Mouse (Mus musculus) forebrain, embryonic 10.5 days (tissue): Measurements from ENCODE around the gene U2af2. TPM values are rescaled to one million over a fixed set of nuclear protein-coding genes. Genes with fewer than 3 reads are reported as not detected.

Experiments used
- DNase-seq: peaks from one replicate; pipeline ENCODE4 v3.0.0-alpha.2; 2017; ENCODE audit warnings: low spot score; ENCODE audit errors: extremely low spot score
- H3K27ac ChIP-seq: fragments of 300-500 bp; sonication (generic); 2 replicates; pipeline ENCODE4 v1.5.1; 2016; ENCODE audit warnings: mild to moderate bottlenecking
- H3K27me3 ChIP-seq: fragments of 300-500 bp; sonication (generic); 2 replicates; pipeline ENCODE4 v1.6.1; 2016; ENCODE audit warnings: mild to moderate bottlenecking; ENCODE audit not compliant: poor library complexity, severe bottlenecking
- H3K36me3 ChIP-seq: fragments of 300-500 bp; sonication (generic); replicated peaks from 2 replicates; pipeline ENCODE4 v1.6.1; 2016; ENCODE audit warnings: mild to moderate bottlenecking, moderate library complexity
- H3K4me1 ChIP-seq: fragments of 300-500 bp; sonication (generic); 2 replicates; pipeline ENCODE4 v1.6.1; 2016
- H3K4me3 ChIP-seq: fragments of 300-500 bp; sonication (generic); 2 replicates; pipeline ENCODE4 v1.5.1; 2016; ENCODE audit warnings: mild to moderate bottlenecking, moderate library complexity
- H3K9me3 ChIP-seq: fragments of 300-500 bp; sonication (generic); 2 replicates; pipeline ENCODE4 v1.6.1; 2016; ENCODE audit warnings: mild to moderate bottlenecking, moderate library complexity
- WGBS: fragments of 180-500 bp; shearing (Covaris S2); methylation state at CpG from one replicate; pipeline ENCODE4 v1.1.7; 2016; 5-methylcytosine and 5-hydroxymethylcytosine counted together
- polyA plus RNA-seq: library from polyadenylated mRNA; unstranded; fragments of >200 nt; fragmentation: Nextera tagmentation; extraction: Ambion mirVana; gene quantifications from 2 replicates; pipeline ENCODE4 v1.2.1, GENCODE M21; 2016

Gene U2af2
- polyA plus RNA-seq, 1 experiment from 2014 or later: 181 TPM

- no peaks in the 10 kb centered on the region for H3K27me3 ChIP-seq
- no peak overlapping the region for H3K4me3 ChIP-seq
- DNase-seq: no peak
- peaks cover 17% of the 10 kb centered on the region for H3K4me1 ChIP-seq
- no peaks in the 10 kb centered on the region for H3K9me3 ChIP-seq
- no peak overlapping the region for H3K27ac ChIP-seq
- 94% methylated on average over 18 of the region's 18 CpGs for WGBS
- peaks cover 74% of the 10 kb centered on the region for H3K36me3 ChIP-seq
Observed at GRCm38 (mm10) chr7:5083325-5084105, 21.6 kb downstream of the U2af2 start.

DNA sequence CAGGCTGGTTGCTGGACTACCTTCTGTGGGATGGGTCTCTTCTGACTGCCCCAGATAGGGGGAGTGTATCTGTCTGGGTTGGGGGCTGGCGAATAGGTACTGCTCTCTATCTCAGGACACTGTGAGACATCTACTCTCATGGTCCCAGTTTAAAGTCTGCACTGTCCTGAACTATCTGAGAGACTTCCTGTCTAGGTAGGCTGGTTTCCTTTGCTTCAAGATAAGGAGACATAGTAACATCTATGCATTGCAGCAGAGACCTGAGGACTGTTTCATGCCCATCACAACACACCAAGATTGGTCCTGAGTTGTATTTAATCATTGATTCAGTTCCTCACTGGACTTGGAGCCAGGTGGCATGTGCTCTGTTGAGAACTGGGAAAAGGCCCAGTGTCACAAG lies 23.6 kb downstream of the U2af2 start:
- 87% methylated on average over 1 of the region's 1 CpGs for WGBS
- H3K36me3 ChIP-seq: peaks cover 81% of the 10 kb centered on the region

GRCm38 (mm10) chr7:5086921-5087440 lies 25.0 kb downstream of the U2af2 start:
- H3K27ac ChIP-seq: no peak overlapping the region
- peaks cover 93% of the 10 kb centered on the region for H3K36me3 ChIP-seq
- DNase-seq: no peak
- H3K4me1 ChIP-seq: peaks cover 1% of the 10 kb centered on the region
- H3K4me3 ChIP-seq: no peak overlapping the region
- WGBS: 90% methylated on average over 5 of the region's 5 CpGs
- no peaks in the 10 kb centered on the region for H3K9me3 ChIP-seq
- no peaks in the 10 kb centered on the region for H3K27me3 ChIP-seq

More for the DNA sequence above, 23.6 kb downstream of the U2af2 start:
- DNase-seq: no peak
- Histone ChIP-seq H3K9me3 (no peaks in the 10 kb centered on the region), H3K4me3 (no peak overlapping the region), H3K27me3 (no peaks in the 10 kb centered on the region), H3K4me1 (peaks cover 15% of the 10 kb centered on the region), H3K27ac (no peak overlapping the region)

- DNase-seq: no peak
- Histone ChIP-seq H3K4me3 (no peak overlapping the region), H3K36me3 (peaks cover 96% of the 10 kb centered on the region), H3K27me3 (no peaks in the 10 kb centered on the region), H3K9me3 (no peaks in the 10 kb centered on the region), H3K27ac (no peak overlapping the region), H3K4me1 (no peaks in the 10 kb centered on the region)
- WGBS: 91% methylated on average over 4 of the region's 4 CpGs
Observed at GRCm38 (mm10) chr7:5087886-5088285, 25.9 kb downstream of the U2af2 start.

- H3K27ac ChIP-seq: no peak overlapping the region
- DNase-seq: no peak
- H3K4me1 ChIP-seq: no peaks in the 10 kb centered on the region
- H3K36me3 ChIP-seq: peaks cover 96% of the 10 kb centered on the region
- 95% methylated on average over 15 of the region's 15 CpGs for WGBS
- H3K4me3 ChIP-seq: no peak overlapping the region
- peaks cover 3% of the 10 kb centered on the region; the same call in 1 of the 2 replicates for H3K9me3 ChIP-seq
- no peaks in the 10 kb centered on the region for H3K27me3 ChIP-seq
Observed at GRCm38 (mm10) chr7:5089853-5090252, 27.9 kb downstream of the U2af2 start.

GRCm38 (mm10) chr7:5091008-5091728 lies 29.2 kb downstream of the U2af2 start:
- Histone ChIP-seq H3K36me3 (peaks cover 96% of the 10 kb centered on the region), H3K9me3 (peaks cover 3% of the 10 kb centered on the region; the same call in 1 of the 2 replicates), H3K4me1 (no peaks in the 10 kb centered on the region), H3K4me3 (no peak overlapping the region), H3K27ac (no peak overlapping the region), H3K27me3 (no peaks in the 10 kb centered on the region)
- no peak for DNase-seq
- 94% methylated on average over 15 of the region's 15 CpGs for WGBS

DNA sequence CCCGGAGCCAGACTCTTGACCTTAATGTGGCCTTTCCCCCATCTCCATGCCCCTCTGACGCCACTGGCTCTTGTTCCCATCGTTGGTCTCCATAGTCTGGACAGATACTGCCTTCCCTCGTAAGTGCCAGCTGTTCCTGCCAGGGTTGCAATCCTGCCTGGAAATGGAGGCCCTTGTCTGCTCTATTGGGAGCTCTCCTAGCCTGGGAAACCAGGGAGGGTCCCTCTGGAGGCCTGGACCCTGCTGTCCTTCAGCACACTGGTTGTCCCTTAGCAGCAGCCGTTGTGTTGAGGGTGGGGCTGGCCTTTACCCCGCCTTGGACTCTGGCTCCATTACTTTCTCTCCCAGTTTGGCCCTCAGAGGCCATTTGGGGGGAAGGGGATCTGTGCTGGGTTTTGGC lies 30.4 kb downstream of the U2af2 start:
- H3K36me3 ChIP-seq: peaks cover 97% of the 10 kb centered on the region

DNA sequence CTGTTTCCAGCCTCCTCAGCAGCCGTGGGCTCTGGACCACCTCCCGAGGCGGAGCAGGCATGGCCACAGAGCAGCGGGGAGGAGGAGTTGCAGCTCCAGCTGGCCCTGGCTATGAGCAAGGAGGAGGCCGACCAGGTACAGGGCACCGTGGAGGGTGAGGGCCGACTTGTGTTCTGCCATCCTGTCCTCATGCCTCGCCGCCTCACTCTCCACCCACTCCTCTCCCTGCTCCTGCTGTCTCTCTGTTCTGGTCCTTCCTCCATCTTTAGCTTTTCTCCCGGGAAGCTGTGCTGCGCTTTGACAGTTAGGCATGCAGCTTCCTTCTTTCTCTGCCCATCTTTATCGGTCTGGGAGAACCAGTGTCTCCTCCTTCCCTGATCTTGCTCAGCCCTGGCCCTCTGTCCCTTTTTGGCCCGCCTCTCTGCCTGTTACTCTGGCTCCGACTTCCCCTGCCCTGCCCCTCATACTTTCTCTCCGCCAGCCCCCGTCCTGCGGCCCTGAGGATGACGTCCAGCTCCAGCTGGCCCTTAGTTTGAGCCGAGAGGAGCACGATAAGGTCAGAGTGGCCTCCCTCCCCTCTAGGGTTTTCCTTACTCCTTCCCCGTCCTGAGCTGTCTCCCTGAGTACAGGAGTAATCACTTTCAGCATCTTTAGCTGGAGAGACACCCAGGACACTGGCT lies 31.0 kb downstream of the U2af2 start:
- Histone ChIP-seq H3K4me1 (no peaks in the 10 kb centered on the region), H3K4me3 (no peak overlapping the region), H3K36me3 (peaks cover 98% of the 10 kb centered on the region), H3K9me3 (peaks cover 3% of the 10 kb centered on the region; the same call in 1 of the 2 replicates), H3K27me3 (no peaks in the 10 kb centered on the region), H3K27ac (no peak overlapping the region)
- 91% methylated on average over 21 of the region's 21 CpGs for WGBS
- no peak for DNase-seq

More for the DNA sequence above, 30.4 kb downstream of the U2af2 start:
- Histone ChIP-seq H3K9me3 (peaks cover 3% of the 10 kb centered on the region; the same call in 1 of the 2 replicates), H3K27ac (no peak overlapping the region), H3K4me1 (no peaks in the 10 kb centered on the region), H3K27me3 (no peaks in the 10 kb centered on the region), H3K4me3 (no peak overlapping the region)
- DNase-seq: no peak
- WGBS: 87% methylated on average over 6 of the region's 6 CpGs

GRCm38 (mm10) chr7:5098769-5099168 lies 36.8 kb downstream of the U2af2 start:
- no peaks in the 10 kb centered on the region for H3K9me3 ChIP-seq

DNA sequence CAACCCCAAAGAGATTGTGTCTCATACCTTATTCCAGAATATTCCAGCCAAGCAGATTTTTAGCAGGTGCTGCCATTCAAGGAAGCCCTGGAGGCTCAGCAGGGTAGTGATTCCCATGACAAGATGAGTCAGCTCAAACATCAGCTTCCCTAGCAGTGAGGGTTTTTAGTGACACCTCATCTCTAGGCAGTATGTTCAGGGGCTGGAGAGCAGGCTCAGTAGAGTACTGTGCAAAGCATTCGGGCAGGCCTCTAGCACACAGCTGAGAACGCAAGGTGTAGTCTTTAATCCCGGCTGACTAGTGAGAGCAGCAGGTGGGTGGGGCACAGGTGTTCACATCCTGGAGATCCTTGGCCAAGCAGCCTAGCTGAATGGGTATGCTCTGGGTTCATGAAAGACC lies 37.9 kb downstream of the U2af2 start:
- H3K9me3 ChIP-seq: no peaks in the 10 kb centered on the region
- H3K4me1 ChIP-seq: no peaks in the 10 kb centered on the region
- no peak overlapping the region for H3K27ac ChIP-seq
- no peak for DNase-seq
- no peak overlapping the region for H3K4me3 ChIP-seq
- 85% methylated on average over 3 of the region's 3 CpGs for WGBS
- H3K27me3 ChIP-seq: no peaks in the 10 kb centered on the region
- peaks cover 50% of the 10 kb centered on the region for H3K36me3 ChIP-seq

More at GRCm38 (mm10) chr7:5098769-5099168, 36.8 kb downstream of the U2af2 start:
- H3K36me3 ChIP-seq: peaks cover 60% of the 10 kb centered on the region
- H3K27me3 ChIP-seq: no peaks in the 10 kb centered on the region
- H3K27ac ChIP-seq: no peak overlapping the region
- DNase-seq: no peak
- 96% methylated on average over 5 of the region's 5 CpGs for WGBS
- no peaks in the 10 kb centered on the region for H3K4me1 ChIP-seq
- H3K4me3 ChIP-seq: no peak overlapping the region

- H3K36me3 ChIP-seq: peaks cover 36% of the 10 kb centered on the region
- no peak for DNase-seq
- no peak overlapping the region for H3K27ac ChIP-seq
- H3K27me3 ChIP-seq: no peaks in the 10 kb centered on the region
- H3K4me1 ChIP-seq: no peaks in the 10 kb centered on the region
- 90% methylated on average over 10 of the region's 10 CpGs for WGBS
- no peaks in the 10 kb centered on the region for H3K9me3 ChIP-seq
- no peak overlapping the region for H3K4me3 ChIP-seq
Observed at GRCm38 (mm10) chr7:5101066-5101663, 39.2 kb downstream of the U2af2 start.

- no peak for DNase-seq
- WGBS: 88% methylated on average over 2 of the region's 2 CpGs
- Histone ChIP-seq H3K4me1 (no peaks in the 10 kb centered on the region), H3K27me3 (no peaks in the 10 kb centered on the region), H3K9me3 (no peaks in the 10 kb centered on the region), H3K4me3 (no peak overlapping the region), H3K36me3 (peaks cover 22% of the 10 kb centered on the region), H3K27ac (no peak overlapping the region)
Observed at GRCm38 (mm10) chr7:5102564-5102963, 40.6 kb downstream of the U2af2 start.
